Mouse (Mus musculus) small intestine, adult 2 months (tissue): ENCODE measurements around the gene Zfhx3.

Experiments used
- CTCF ChIP-seq: fragments of 200-500 bp; IDR thresholded peaks from 2 replicates; pipeline ENCODE4 v1.5.1; 2012; ENCODE audit warnings: low read depth, mild to moderate bottlenecking, control low read depth, inconsistent platforms, low read length, moderate library complexity, mixed read lengths; ENCODE audit not compliant: insufficient replicate concordance, insufficient read length; ENCODE audit errors: extremely low read depth
- POLR2A ChIP-seq: fragments of 200-500 bp; IDR thresholded peaks from 2 replicates; pipeline ENCODE4 v1.6.1; 2012; ENCODE audit warnings: low read depth, mild to moderate bottlenecking, control low read depth, inconsistent platforms, low read length, moderate library complexity

- TF ChIP-seq CTCF (no peak), POLR2A (no peak)
Measured at GRCm38 (mm10) chr8:108690576-108691455, 748.4 kb downstream of the Zfhx3 start.
